Mouse (Mus musculus): ENCODE measurements around the gene Rnf207.

The Rnf207 gene

DNA sequence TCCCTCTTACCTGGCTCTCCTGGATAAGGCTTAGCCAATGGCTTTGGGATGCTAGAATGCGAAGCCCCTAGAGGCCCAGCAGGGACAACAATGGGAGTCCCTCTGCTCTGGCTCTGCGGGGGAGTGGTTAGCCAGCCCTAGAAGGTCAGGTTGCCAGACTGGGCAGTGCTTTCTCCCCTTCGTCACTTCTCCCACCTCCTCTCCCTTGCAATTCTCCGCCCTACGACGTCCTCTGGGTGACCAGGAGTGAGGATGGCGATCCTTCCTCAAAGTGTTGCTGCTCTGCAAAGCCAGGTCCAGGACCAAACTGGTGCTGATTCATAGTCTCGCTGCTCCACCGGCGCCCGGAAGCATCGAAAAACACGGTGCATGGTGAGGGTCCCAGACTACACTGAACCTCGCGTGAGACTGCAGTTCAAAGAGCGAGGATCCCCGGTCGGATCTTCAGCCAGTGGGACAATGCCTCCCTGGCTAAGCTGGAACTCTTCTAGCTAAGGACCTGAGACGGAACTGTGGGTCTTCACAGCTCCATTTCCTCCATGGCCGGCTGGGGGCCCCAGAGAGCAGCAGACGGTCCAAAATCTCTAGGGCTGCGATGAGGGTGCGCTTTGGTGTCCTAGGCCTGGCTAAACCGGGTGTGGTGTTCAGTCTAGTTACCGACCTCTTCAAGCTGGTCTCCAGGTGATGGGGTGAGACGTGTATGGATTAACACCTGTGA lies at the start of gene Rnf207:
Gene Rnf207 (minus strand): TSS at position 477 of the 718 bp plus-strand sequence.
- DNase-seq (ENCODE audit: low read depth), result peak; percentile 53

DNA sequence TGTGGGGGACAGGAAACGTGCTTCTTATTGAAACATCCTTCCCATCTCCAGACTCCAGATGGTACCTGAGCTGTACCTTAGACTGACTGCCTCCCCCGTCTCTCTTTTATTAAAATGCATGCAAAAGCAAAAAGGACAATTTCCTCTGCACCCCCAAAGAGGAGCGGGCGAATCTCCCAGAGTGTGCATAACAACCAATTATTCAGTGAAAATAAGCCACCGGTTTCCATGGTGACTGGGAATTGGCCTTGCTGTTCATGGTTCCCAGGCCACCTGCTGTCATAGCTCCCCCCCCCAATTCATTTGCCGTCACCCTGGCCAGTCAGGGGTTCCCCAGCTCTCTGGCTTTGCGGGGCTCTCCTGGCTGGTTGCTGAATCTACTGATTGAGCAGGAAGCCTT lies 46.4 kb upstream of the Rnf207 start:
- DNase-seq (ENCODE audit: low read depth), result no peak

DNA sequence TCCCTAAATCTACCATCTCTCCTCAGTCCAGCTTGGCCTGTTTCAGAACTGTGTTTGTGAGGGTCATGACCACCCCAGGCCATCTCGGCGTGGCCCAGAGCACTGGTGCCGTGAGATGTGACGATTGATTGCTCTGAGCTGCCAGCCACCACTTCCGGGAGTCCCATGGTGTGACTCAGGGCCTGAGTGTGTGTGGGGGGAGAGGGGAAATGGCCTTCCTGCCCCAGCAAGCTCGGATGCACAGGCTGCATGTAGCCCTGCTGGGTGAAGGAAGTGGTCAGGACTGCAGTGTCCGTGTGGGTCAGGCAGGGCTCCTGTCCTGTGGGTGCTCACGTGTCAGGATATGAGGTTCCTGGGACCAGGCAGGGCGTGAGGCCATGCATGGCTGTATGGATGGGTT lies 43.4 kb upstream of the Rnf207 start:
- DNase-seq (ENCODE audit: low read depth), result no peak

DNA sequence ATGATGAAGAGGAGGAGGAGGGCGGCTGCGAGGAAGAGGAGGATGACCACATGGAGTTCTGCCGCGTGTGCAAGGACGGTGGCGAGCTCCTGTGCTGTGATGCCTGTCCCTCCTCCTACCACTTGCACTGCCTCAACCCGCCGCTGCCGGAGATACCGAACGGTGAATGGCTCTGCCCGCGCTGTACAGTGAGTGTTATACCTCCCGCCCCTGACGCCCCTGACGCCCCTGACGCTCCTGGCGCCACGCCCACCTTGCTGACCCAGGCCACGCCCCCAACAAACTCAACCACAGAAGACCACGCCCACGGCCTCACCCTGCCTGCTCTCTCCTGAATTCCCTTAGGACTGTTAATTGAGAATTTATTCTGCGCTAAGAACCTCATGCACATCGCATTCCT lies 42.1 kb upstream of the Rnf207 start:
- no peak for DNase-seq (ENCODE audit: low read depth)

DNA sequence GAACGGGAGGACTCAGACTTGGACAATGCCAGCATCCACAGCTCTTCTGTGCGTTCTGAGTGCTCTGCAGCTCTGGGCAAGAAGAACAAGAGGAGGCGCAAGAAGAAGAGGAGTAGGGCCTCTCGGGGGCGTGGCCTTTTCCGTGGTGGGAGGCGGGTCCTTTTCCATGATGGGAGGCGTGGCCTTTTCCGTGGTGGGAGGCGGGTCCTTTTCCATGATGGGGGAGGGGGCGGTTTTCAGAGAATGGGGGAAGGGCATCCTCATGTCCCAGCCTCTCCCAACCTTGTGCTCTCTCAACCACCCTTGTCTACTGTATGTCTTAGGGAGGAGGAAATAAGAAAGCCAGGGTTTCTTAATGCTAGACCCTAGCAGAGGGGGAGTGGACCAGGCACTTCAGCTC lies 40.9 kb upstream of the Rnf207 start:
- DNase-seq (ENCODE audit: low read depth), result no peak

DNA sequence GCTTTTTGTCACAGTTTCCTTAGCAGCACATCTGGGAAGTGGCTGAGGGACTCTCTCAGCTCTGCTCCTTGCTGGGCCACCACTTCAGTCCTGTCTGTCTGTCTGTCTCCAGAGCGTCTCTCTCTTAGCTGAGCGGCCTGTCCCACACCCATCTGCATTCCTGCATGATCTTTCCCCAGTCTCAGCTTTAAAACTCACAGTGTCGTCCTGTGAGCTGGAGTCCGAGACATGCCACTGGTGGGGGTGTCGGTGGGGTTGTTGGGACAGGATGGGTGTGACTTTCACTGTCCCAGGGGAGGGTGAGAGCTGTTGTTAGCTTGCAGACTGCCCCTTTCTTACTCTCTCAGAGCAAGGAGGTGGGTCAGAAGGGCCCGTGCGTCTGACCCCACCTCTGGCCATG lies 36.9 kb upstream of the Rnf207 start:
- DNase-seq (ENCODE audit: low read depth), result no peak

DNA sequence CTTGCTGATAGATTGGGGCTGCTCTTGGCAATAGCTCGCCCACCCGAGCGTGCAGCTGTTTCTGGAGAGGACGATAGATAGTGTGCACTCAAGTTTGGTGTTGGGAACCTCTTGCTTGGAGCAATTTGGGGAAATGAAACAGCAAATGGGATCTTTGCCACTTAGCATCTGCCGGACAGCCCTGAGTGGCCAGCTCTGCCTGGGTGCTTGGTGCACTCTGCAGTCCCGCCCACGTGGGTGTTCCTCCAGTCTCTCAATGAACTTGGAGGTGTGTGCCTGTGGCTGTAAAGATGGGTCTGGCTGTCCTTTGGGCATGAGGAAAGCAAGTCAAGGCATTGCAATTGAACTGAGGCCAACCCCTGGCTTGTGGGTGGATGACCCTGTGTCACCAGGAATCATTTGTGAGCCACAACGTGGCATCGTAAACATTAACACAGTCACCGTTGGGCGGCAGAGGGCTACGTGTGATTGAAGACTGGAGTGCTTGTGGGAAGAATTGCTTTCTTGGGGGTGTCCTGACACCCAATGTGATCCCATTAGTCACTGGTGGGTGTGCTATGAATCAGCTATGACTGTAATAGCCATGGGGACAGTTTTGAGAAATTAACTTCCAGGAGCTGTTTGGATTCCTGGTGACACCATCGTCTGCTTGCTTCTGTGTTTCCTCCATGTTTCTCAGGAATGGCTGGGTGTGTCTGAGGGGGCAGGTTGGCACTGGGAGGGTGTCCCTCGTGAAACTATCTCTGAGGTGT lies 35.3 kb upstream of the Rnf207 start:
- no peak for DNase-seq (ENCODE audit: low read depth)

DNA sequence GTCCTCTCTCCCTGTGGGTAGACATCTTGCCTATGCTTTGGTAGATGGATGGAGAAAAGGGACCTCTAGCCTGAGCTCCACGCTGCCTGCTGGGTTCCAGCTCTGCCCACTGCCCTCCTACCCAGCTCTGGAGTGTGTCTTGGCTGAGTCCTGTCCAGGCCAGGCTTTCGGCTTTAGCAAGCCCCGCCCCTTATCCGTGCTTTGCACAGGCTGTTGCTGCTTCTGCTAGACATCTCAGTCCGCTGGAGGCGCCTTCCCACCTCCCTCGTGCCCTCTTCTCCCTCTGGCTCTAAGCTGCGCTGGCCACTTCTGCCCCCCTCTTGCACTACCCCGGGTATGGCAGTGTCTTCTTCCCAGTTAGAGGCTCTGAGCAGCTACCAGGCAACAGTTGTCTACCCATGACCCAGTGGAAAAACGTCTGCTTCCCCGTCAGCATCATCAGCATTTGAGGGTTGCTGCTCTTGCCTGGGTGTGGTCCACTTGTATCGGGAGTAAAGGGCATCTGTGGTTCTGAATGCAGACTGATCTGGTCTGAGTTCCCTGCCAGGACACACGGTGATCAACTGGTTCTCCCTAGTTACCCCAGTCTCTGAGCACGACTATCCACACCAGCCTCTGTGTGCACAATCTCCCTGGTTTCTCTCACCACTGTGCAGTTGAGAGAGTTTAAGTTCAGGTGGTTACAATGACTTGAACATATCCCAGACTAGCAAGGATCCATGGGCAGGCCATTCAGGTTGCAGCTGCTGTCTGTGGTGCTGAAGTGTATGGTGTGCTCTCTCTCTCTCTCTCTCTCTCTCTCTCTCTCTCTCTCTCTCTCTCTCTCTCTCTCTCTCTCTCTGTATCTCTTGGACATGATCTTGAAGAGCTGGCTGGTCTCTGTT lies 32.9 kb upstream of the Rnf207 start:
- DNase-seq (ENCODE audit: low read depth), result no peak

DNA sequence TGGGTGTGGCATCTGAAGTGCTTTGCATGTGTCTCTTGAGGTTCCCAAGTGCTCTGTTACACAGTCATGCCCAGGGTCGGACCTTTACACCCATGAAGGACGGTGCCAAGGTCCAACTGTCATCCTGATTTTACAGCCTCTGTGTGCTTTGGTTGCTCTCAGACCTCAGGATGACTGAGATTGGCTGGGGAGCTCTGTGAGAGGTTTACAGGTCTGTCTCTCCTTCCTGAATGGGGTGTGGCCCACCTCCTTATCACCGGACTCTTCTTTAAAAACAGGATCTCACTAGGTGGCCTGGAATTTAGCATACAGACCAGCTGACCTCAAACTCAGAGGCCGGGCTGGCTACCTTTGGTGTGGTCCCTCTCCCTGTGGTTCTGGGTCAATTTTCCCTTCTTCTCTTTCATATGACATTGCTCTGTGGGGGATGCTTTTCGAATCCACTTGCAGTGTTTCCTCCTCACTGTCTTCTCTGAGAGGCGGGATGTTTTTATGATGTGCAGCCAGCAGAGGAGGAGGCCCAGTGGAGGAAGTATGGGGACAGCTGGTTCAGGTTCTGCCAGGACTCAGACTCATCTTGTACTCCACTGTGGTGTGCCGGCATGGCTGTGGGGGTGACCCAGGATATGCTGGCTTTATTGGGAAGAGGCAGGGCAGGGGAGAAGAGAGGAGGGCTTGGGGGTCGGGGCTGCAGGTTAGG lies 32.1 kb upstream of the Rnf207 start:
- DNase-seq (ENCODE audit: low read depth), result no peak

DNA sequence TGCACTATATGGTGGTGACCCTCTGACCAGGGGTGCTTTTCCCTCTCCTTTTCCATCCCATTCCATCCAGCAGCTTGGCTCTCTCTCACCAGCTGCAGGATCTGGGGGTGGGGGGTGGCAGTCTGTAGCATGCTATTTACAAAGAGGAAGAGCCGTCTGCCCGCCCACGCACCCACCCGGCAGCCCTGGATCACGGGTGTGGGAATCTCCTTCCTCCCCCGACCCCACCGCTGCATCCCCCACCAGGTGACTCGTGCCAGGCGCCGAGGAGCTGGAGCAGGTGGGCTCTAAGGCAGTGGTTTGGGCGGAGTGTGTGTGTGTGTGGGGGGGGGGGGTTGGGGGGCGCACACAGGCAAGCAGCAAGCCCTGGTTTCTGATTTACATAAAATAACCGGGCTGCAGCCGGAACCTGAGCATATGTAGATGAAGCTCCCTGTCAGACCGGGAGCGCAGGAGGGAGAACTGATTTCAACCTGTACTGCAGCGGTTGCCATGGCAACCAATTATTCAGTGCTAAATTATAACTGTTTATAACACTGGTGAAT lies 31.1 kb upstream of the Rnf207 start:
- no peak for DNase-seq (ENCODE audit: low read depth)

DNA sequence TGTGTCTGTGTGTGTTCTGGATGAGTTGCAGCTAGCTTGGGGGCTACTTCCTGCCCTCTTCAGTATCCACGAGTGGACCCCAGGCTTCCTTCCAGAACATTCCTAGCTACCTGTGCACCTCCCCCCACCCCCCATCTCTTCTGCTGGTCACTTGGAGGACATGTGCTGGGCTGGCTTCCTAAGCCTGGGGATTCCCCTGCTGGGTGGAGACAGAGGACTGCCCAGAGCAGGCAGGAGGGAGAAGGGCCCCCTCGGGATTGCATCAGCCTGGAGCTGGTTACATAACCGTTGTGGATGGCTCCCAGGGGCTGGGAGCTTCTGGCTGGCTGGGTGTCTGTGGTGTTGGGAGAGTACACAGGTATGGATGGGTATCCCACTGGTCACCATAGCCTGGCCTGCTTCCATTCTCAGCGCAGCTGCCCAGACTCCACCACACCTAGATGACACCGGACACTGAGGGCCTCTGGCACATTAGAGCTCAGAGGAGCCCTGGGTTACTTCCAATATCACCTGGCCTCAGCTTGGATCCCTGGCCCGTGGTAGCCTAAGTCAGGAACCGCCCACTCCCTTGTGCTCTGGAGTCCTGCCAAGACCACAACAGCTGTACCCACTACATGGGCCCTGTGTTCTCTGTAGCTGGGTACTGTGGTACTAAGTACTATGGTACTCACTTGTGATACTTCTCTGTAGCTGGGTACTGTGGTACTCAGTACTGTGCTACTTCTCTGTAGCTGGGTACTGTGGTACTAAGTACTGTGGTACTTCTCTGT lies 26.5 kb upstream of the Rnf207 start:
- DNase-seq (ENCODE audit: low read depth), result no peak

DNA sequence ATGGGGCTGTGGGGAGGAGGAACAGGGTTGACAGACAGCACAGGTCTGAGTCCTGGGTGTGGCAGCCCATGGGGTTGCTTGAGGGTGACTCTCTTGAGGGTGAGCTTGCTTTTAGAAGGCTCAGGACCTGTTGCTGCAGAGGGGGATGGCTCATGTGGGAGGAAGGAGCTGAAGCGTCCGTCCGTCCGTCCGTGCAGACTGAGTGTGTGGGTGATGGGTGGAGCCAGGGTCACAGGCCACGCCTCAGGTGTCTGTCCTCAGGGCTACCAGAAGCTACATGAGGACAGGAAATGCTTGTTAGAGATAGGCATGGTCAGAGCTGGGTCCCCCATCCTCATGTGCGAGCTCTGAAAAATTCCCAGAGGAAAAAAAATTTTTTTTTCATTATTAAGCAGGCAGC lies 25.9 kb upstream of the Rnf207 start:
- DNase-seq (ENCODE audit: low read depth), result no peak

DNA sequence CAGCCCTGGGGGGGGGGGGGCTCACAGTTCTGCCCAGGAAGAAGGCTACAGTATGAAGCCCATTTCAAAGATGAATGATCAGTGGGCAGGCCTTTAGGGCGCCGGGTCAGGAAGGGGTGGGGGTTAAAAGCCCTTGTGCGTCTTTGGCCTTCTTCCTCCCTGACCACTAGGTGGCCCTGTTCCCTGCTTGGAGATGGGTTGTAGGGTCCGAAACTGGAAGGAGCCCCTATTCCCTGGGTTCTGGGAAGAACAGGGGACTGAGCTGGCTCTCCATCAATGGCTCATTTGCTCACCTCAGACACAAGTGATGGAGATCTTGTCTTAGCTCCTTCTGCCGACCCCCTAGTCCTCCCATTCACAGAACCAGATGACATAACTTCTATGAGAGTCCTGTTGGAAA lies 24.5 kb upstream of the Rnf207 start:
- DNase-seq (ENCODE audit: low read depth), result no peak

DNA sequence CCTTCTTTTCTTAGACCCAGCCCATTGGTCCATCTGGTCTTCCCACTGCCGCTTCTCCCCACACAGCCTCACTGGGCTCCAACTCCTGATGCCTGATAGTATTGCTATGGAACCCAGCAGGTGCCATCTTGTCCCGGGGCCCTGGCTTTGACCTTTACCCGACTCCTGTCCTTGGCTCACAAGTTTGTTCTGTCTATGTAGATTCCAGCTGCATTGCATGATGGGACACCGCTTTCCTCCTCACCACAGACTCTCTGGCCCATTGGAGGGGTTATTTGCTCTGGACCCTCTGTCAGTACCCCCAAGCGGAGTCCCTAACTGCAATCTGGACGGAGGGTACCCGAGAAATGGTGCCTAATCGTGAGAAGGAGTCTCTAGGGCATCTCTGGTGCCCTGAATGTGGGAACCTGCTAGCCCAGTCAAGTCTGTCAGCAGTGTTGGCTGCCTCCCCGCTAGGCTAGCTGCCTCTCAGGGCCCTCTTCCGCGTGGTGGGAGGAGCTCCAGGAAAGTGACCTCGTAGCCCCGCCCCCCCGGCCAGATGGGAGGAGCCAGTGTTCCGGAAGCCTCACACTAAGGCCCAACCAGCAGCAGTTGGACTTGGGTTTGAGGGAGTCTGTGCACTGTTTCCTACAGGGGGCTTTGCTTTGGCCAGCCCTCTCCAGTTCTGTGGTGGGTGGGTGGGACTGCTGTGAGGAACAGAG lies 21.9 kb upstream of the Rnf207 start:
- no peak for DNase-seq (ENCODE audit: low read depth)

DNA sequence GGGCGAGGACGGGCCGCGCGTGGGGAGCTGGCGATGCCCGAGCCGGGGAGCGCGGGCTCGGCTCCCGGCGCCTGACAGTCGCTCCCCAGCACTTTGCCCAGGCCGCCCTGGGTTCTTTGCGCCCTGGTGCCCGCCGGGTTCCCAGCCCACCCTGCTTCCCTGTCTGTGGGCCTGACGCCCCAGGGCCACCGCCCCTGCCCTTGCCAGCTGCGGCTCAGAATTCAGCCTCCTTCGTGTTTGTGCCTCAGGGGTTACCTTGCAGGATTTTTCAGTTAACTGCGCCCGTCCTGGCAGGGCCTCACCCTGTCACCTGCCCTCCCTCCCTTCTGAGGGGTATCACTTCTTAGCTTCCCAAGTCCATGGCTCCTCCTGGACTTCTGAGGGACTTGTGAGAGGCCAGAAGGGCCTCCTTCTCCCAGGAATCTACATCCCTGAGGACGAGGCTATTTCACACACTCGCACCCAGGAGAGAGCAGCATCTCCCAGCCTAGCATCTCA lies 20.5 kb upstream of the Rnf207 start:
- DNase-seq (ENCODE audit: low read depth), result no peak

DNA sequence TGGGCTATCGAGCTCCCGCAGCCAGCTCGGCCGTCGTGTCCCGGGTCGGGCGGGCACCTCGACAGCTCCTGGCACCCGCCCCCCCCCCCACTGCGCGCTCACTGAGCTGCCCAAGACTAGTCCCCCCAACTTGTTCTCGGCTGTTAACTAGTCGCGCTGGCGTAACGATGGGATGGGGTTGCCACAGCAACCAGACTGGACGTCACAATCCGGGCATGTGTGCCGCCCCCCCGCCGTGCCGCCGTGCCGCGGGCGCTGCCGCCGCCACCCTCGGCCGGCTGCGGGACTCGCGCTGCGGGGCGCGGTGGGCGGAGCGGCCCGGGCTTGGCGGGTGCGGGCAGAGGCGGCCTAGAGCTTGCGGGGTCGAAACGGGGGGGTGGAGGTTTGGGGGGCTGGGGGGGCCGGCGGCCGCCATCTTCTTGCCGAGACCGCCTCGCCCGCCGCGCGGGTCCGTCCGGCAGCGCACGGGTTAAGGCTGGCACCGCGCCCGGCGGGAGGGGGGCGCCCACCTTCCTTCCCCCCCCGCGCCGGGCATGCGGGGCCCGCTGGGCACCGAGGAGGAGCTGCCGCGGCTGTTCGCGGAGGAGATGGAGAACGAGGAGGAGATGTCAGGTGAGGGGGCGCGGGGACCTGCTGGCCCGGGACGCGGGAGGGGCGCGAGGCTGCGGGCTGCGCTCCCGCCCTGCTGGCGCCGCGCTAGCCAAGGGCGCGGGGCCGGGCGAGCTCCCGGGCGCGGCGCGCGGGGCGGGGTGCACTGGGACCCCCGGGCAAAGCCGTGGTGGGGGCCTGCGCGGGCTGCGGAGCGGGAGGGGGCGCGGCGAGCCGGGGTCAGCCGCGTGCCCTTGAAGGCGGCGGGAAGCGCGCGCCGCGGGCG lies 19.9 kb upstream of the Rnf207 start, which contains the start of gene Chd5:
Gene Chd5 (plus strand): TSS at position 233 of the 874 bp plus-strand sequence.
- DNase-seq (ENCODE audit: low read depth), result no peak

DNA sequence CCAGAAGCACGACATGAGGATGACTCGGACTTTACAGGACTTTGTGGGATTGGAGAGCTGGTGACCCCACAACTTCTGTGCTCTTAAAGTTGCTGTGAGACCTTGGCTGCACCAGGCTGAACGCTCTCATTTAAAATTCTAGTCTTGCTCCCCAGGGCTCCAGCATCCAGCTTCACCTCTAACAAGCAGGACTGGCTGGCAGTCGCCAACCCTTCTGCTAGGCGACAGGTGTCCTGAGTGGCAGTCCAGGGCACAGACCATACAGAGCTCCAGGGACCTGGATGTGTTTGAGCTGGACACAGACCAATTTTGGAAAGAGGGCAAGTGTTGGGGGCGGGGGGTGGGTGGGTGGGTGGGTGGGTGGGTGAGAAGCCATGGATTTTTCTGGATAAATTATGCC lies 19.0 kb upstream of the Rnf207 start:
- DNase-seq (ENCODE audit: low read depth), result no peak

DNA sequence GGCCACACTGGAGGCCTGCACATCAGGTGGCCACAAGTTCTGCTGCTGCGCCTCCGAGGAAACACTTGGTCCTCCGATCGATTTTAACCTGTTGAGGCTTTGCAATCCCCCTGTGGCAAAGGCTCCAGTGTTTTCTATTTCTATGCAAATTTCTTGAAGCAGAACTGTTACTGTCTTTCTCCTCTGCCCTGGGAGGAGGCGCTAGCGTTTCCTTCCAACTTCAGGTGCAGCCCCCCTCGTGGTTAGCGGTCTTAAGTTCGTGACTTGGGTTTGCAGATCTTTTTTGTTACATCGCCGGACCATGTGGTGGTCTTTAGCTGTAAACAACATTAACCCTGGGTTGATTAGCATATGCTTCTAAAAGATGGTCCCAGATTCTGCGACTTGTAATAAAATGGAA lies 14.8 kb upstream of the Rnf207 start:
- DNase-seq (ENCODE audit: low read depth), result no peak

DNA sequence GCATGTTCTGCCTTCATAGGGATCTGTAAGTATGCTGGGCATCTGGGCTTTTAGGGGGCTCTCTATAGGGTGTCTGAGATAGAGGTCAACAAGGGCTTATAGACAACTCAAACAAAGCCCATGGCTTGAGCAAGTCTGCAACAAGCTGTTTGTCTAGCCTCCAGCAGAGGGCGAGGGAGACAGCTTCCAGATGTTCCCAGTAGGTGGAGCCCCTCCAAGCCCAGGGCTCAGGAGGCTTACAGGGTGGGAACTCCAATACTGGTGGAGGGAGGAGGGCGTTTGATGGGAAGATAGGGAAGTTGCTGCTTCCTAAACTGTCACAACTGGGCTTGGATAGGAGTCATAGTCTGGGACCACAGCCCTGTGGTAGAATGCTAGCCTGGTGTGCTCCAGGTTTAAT lies 14.2 kb upstream of the Rnf207 start:
- peak; percentile 63 for DNase-seq (ENCODE audit: low read depth)

All from c-Kit-positive CD71-negative TER-119-negative erythroid progenitor cells, embryonic 14.5 days (primary cell).